Mouse (Mus musculus) midbrain, postnatal 0 days (tissue): ENCODE measurements around the gene Sdk1. TPM values are rescaled to one million over a fixed set of nuclear protein-coding genes. Genes with fewer than 3 reads are reported as not detected.

Source experiments
- ATAC-seq: fragments of 200-750 bp; cut with Nextera tagmentation; 2 replicates; pipeline ENCODE4 v1.8.0; 2017; ENCODE audit warnings: moderate number of reproducible peaks, mild to moderate bottlenecking, moderate TSS enrichment, moderate library complexity; ENCODE audit not compliant: low FRiP score
- DNase-seq: peaks from one replicate; pipeline ENCODE4 v3.0.0-alpha.2; 2015; ENCODE audit warnings: low spot score
- H3K27ac ChIP-seq: fragments of 300-500 bp; sonication (generic); 2 replicates; pipeline ENCODE4 v1.5.1; 2014; ENCODE audit warnings: low read depth, mild to moderate bottlenecking, low read length, mixed read lengths
- H3K27me3 ChIP-seq: fragments of 300-500 bp; sonication (generic); 2 replicates; pipeline ENCODE4 v1.6.1; 2014; ENCODE audit warnings: low read length, control low read depth, mixed read lengths; ENCODE audit not compliant: insufficient read depth
- H3K36me3 ChIP-seq: fragments of 300-500 bp; sonication (generic); 2 replicates; pipeline ENCODE4 v1.6.1; 2014; ENCODE audit warnings: low read length, control low read depth, mixed read lengths; ENCODE audit not compliant: insufficient read depth
- H3K4me1 ChIP-seq: fragments of 300-500 bp; sonication (generic); 2 replicates; pipeline ENCODE4 v1.6.1; 2014; ENCODE audit warnings: mild to moderate bottlenecking, control low read depth, antibody characterized with exemption, low read length, mixed read lengths; ENCODE audit not compliant: insufficient read depth
- H3K4me2 ChIP-seq: fragments of 300-500 bp; sonication (generic); 2 replicates; pipeline ENCODE4 v1.6.1; 2014; ENCODE audit warnings: low read depth, mild to moderate bottlenecking, low read length, mixed read lengths; ENCODE audit not compliant: poor library complexity, severe bottlenecking
- H3K4me3 ChIP-seq: fragments of 300-500 bp; sonication (generic); 2 replicates; pipeline ENCODE4 v1.5.1; 2014; ENCODE audit warnings: low read depth, mild to moderate bottlenecking, low read length, moderate library complexity
- H3K9ac ChIP-seq: fragments of 300-500 bp; sonication (generic); replicated peaks from 2 replicates; pipeline ENCODE4 v1.6.1; 2014; ENCODE audit warnings: mild to moderate bottlenecking, low read length, moderate library complexity, mixed read lengths; ENCODE audit not compliant: poor library complexity, severe bottlenecking
- H3K9me3 ChIP-seq: fragments of 300-500 bp; sonication (generic); 2 replicates; pipeline ENCODE4 v1.6.1; 2016; ENCODE audit warnings: low read length, control low read depth
- CTCF ChIP-seq: IDR thresholded peaks from 2 replicates; pipeline ENCODE4 v1.5.1; 2016; ENCODE audit warnings: antibody characterized with exemption, mild to moderate bottlenecking
- WGBS: fragments of 180-500 bp; shearing (Covaris S2); extraction: QIAGEN DNeasy Blood & Tissue Kit; methylation state at CpG from one replicate; pipeline ENCODE4 v1.1.7; 2014; 5-methylcytosine and 5-hydroxymethylcytosine counted together
- polyA plus RNA-seq: library from polyadenylated mRNA; unstranded; fragments of >200 nt; fragmentation: Nextera tagmentation; extraction: Ambion mirVana; gene quantifications from 2 replicates; pipeline ENCODE4 v1.2.1, GENCODE M21; 2015
- total RNA-seq: library from RNA; depleted of rRNA; stranded (reverse); fragments of >200 nt; gene quantifications from 2 replicates; pipeline ENCODE4 v1.2.3, GENCODE M21; 2014

Gene Sdk1
- total and polyA plus RNA-seq, 2 experiments from 2014 or later, result 2.6 to 26.7 TPM

GRCm38 (mm10) chr5:141381581-141381980 is 140.3 kb downstream of the Sdk1 start:
- Histone ChIP-seq H3K36me3 (no peaks in the 10 kb centered on the region), H3K9ac (no peak overlapping the region), H3K27ac (no peak overlapping the region), H3K27me3 (no peaks in the 10 kb centered on the region), H3K4me2 (no peak overlapping the region), H3K9me3 (no peaks in the 10 kb centered on the region), H3K4me3 (no peak overlapping the region), H3K4me1 (no peaks in the 10 kb centered on the region; the same call in 1 of the 2 replicates)
- DNase-seq, result no peak
- 82% methylated on average over 7 of the region's 7 CpGs for WGBS
- no peak for ATAC-seq
- TF ChIP-seq CTCF, result no peak

- WGBS, result 56% methylated on average over 5 of the region's 5 CpGs
- no peak overlapping the region for H3K9ac ChIP-seq
- no peak overlapping the region for H3K4me2 ChIP-seq
- H3K4me1 ChIP-seq, result no peaks in the 10 kb centered on the region; the same call in 1 of the 2 replicates
- no peak for TF ChIP-seq CTCF
- no peak overlapping the region for H3K27ac ChIP-seq
- H3K36me3 ChIP-seq, result no peaks in the 10 kb centered on the region
- H3K27me3 ChIP-seq, result no peaks in the 10 kb centered on the region
- DNase-seq, result no peak
- no peak overlapping the region for H3K4me3 ChIP-seq
- ATAC-seq, result no peak
- H3K9me3 ChIP-seq, result no peaks in the 10 kb centered on the region
Measured at GRCm38 (mm10) chr5:141382246-141382835, 141.1 kb downstream of the Sdk1 start.

DNA sequence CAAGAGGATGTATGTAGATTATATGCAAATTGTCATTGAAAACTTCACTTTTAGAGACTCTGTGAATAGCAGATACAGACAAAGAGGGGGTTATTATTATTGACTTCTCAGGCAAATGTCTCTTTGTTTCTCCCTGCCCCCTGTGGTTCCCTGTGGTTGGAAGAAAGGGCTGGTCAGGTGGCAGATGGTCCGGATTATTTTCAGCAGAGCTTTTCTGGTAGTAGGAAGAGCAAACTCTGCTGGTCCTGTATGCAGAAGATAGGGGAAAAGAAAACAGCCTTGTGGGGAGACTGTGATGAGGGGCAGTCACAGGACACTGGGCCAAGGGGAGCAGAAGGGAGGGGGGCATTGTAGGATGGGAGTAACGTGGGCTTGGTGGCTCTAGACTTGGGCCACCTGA is 147.2 kb downstream of the Sdk1 start:
- Histone ChIP-seq H3K36me3 (no peaks in the 10 kb centered on the region), H3K4me1 (no peaks in the 10 kb centered on the region), H3K4me3 (no peak overlapping the region), H3K9ac (no peak overlapping the region), H3K4me2 (no peak overlapping the region), H3K9me3 (no peaks in the 10 kb centered on the region), H3K27me3 (no peaks in the 10 kb centered on the region), H3K27ac (no peak overlapping the region)
- no peak for TF ChIP-seq CTCF
- WGBS, result 39% methylated on average over 2 of the region's 2 CpGs
- ATAC-seq (no peak), DNase-seq (no peak)

DNA sequence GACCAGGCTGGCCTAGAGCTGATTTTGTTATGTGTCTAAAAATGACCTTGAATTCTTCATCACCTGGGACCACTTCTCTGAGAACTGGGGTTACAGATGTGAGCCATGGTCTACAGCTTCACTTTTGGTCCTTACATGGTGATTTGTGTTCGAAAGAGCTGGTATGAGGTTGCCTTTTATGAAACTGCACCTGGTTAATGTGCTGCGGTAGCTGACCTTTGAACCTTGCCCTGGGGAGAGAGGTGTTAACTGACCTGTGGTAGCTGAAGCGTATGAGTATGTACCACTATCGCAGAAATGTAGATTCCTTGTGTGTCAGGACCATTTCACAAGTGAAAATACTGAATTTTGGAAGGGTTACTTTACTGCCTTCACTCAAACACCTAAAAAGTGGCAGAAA is 149.3 kb downstream of the Sdk1 start:
- WGBS, result 96% methylated on average over 4 of the region's 4 CpGs
- Histone ChIP-seq H3K9me3 (no peaks in the 10 kb centered on the region), H3K27ac (no peak overlapping the region), H3K36me3 (no peaks in the 10 kb centered on the region), H3K9ac (no peak overlapping the region), H3K4me1 (no peaks in the 10 kb centered on the region), H3K4me3 (no peak overlapping the region), H3K27me3 (no peaks in the 10 kb centered on the region), H3K4me2 (no peak overlapping the region)
- no peak for ATAC-seq
- DNase-seq, result no peak
- no peak for TF ChIP-seq CTCF

DNA sequence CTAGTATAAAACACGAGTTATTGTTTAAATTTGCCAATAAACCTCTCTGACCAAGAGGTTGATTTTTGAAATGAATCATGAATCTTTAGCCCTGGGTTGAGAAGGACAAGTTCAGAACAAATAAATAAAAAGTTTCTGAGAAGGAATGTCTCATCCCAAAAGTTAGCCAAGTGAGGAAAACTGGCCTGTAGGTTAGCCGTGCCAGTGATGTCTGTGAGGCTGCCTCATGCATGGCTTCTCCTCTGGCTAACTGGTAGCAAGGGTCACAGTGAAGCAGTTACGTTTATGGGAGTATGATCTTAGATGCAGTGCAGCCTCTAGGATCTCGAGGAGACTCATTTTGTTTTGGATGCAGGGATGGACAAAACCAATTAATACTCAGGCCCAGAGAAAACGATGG is 149.9 kb downstream of the Sdk1 start:
- Histone ChIP-seq H3K36me3 (no peaks in the 10 kb centered on the region), H3K27me3 (no peaks in the 10 kb centered on the region), H3K9me3 (no peaks in the 10 kb centered on the region), H3K4me2 (no peak overlapping the region), H3K4me1 (no peaks in the 10 kb centered on the region), H3K9ac (no peak overlapping the region), H3K4me3 (no peak overlapping the region), H3K27ac (no peak overlapping the region)
- no peak for TF ChIP-seq CTCF
- ATAC-seq, result no peak
- no peak for DNase-seq
- WGBS, result 80% methylated on average over 5 of the region's 5 CpGs

DNA sequence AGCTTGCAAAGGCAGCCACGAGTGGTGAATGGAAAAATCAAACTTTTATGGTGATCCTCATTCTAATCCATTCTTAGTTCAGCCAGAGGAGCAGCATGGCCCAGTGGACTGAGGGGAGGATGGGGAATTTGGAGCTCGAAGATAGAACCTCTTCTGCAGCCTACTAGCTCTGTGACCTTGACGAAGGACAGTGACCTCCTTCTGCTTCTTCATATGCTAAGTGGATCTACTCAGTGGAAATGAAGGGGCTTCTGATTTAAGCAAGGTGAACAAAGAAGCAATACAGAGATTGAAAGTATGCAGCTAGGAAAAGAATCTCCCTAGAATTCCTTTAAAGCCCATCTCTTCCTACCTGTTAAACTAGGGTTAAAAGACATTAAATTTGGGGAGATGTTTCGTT is 152.6 kb downstream of the Sdk1 start:
- 81% methylated on average over 4 of the region's 4 CpGs for WGBS
- DNase-seq, result no peak

More for the DNA sequence above, 152.6 kb downstream of the Sdk1 start:
- Histone ChIP-seq H3K4me3 (no peak overlapping the region), H3K4me2 (no peak overlapping the region), H3K27ac (no peak overlapping the region), H3K9me3 (no peaks in the 10 kb centered on the region), H3K9ac (no peak overlapping the region), H3K36me3 (no peaks in the 10 kb centered on the region), H3K27me3 (no peaks in the 10 kb centered on the region), H3K4me1 (no peaks in the 10 kb centered on the region)
- no peak for ATAC-seq
- no peak for TF ChIP-seq CTCF
